Mouse (Mus musculus): ENCODE results near the gene Eif1ad. TPM values are rescaled to one million over a fixed set of nuclear protein-coding genes. Genes with fewer than 3 reads are reported as not detected.

Eif1ad gene
- 23.0 TPM for polyA plus RNA-seq (2014; fragmentation: Illumina TruSeq; extraction: RNeasy Lipid Tissue Mini Kit (QIAGEN cat#74804); ENCODE audit: low read depth, low replicate concordance)

DNA sequence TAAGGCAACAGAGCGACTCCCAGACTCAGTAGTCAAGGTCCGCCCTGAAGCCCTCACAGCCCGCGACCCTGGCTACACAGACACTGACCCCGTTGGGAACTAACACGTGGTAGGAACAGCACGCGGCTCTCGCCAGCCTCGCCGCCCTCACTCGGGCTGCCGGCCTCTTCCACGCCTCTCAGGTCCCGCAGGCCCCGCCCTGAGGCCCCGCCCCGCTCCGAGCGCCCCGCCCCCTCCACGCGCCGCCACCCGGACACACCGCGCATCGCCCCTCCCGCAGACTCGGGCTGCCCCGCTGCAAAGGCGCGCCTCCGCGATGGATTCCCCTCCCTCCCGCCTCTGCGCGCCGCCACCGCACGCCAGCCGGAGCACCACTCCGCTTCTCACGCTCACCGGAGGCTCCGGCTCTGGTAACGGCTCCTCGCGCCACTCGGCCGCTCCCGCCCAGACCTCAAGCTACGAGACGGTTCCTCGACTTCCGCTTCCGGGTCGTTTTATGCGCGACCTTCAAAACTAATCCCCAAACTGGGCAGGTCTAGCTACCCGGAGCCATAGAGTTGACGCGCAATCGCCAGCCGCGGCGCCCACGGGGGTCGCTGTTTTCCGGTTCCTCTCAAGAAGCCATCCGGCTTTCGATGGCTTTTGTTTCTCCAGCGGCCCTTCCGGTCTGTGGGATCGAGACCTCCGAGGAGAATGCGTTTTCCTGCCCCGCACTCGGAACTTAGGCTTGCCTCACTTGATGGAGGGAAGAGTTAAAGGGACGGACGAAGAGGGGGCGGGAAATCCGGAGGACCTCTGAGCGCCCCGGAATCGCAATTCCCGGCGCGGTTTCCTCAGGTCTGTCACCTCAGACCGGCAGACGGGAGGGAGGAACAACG is at the start of gene Eif1ad:
Gene Eif1ad (plus strand): TSS at position 567 of the 878 bp plus-strand sequence.

DNA sequence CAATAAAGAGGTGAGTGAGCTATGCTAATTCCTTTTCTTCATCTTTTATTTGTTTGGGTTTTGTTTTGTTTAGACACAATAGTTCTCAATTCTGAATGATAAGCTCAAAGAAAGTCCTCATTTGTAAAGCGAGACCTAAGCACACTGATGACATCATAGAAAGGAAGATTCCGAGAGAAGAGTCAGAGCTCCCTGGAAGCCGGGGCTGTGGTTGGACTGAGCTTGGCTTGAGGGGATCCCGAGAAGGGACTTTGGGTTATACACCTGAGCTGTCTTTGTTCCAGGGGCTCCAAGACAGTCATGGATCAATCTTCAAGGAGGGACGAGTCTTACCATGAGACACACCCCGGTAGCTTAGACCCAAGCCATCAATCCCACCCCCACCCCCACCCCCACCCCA is 31.1 kb upstream of the Eif1ad start, which contains the start of gene Catsper1:
Gene Catsper1 (plus strand): TSS at position 301 of the 400 bp plus-strand sequence.

DNA sequence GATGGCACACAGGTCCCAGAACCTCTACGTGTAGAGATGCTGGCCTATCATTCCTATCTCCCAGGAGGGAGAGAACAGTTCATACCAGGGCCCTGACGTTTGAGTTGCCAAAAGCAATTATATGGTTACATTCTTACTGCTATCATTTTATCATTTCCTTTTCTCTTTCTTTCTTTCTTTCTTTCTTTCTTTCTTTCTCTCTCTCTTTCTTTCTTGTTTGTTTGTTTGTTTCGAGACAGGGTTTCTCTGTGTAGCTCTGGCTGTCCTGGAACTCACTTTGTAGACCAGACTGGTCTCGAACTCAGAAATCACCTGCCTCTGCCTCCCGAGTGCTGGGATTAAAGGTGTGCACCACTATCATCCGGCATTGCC is 17.1 kb upstream of the Eif1ad start, which contains the start of gene Cst6:
Gene Cst6 (minus strand): TSS at position 73 of the 372 bp plus-strand sequence.

GRCm38 (mm10) chr19:5367053-5367359 is 465 bp downstream of the Eif1ad start, which contains the start of gene Banf1:
Gene Banf1 (minus strand): TSS chr19:5367168.

GRCm38 (mm10) chr19:5388588-5389242 is 22.2 kb downstream of the Eif1ad start, which contains the start of gene Sart1:
Gene Sart1 (minus strand): TSS chr19:5388703.

DNA sequence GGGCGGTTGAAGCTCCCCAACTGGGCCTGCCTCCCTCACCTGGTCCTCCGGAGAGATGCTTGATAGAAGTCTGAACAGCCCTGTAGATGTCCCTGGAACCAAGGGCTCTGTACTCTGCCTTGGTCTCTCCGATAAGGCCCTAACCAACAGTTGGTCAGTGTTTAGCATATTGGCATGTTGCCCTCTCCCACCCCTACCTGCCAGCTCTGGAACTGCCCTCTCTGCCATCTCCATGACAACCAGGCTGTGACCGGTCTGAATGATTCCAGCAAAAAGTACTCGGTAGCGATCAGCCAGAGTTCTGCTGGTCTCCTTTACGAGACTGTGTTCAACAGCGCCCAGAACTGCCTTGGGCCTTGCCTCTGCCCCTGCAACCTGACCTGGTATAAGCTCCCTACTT is 35.8 kb downstream of the Eif1ad start, which contains the start of gene Tsga10ip:
Gene Tsga10ip (minus strand): TSS at position 234 of the 400 bp plus-strand sequence.

Other genes with a start within 250 kb of the Eif1ad start
- 41.4 TPM for gene Klc2, start 248.2 kb upstream of the Eif1ad start, polyA plus RNA-seq (2014; fragmentation: Illumina TruSeq; extraction: RNeasy Lipid Tissue Mini Kit (QIAGEN cat#74804); ENCODE audit: low read depth, low replicate concordance)
- 19.3 TPM for gene Pacs1, start 93.6 kb upstream of the Eif1ad start, polyA plus RNA-seq (2014; fragmentation: Illumina TruSeq; extraction: RNeasy Lipid Tissue Mini Kit (QIAGEN cat#74804); ENCODE audit: low read depth, low replicate concordance)
- gene Sf3b2, start 71.3 kb upstream of the Eif1ad start, polyA plus RNA-seq (2014; fragmentation: Illumina TruSeq; extraction: RNeasy Lipid Tissue Mini Kit (QIAGEN cat#74804); ENCODE audit: low read depth, low replicate concordance) = 111 TPM
- 16.3 TPM for gene Gal3st3, start 68.4 kb upstream of the Eif1ad start, polyA plus RNA-seq (2014; fragmentation: Illumina TruSeq; extraction: RNeasy Lipid Tissue Mini Kit (QIAGEN cat#74804); ENCODE audit: low read depth, low replicate concordance)
- not detected for gene Catsper1, start 31.0 kb upstream of the Eif1ad start, polyA plus RNA-seq (2014; fragmentation: Illumina TruSeq; extraction: RNeasy Lipid Tissue Mini Kit (QIAGEN cat#74804); ENCODE audit: low read depth, low replicate concordance)
- 5.7 TPM for gene Cst6, start 17.2 kb upstream of the Eif1ad start, polyA plus RNA-seq (2014; fragmentation: Illumina TruSeq; extraction: RNeasy Lipid Tissue Mini Kit (QIAGEN cat#74804); ENCODE audit: low read depth, low replicate concordance)
- gene Banf1, start 427 bp downstream of the Eif1ad start, polyA plus RNA-seq (2014; fragmentation: Illumina TruSeq; extraction: RNeasy Lipid Tissue Mini Kit (QIAGEN cat#74804); ENCODE audit: low read depth, low replicate concordance) = 122 TPM
- gene Sart1, start 22.0 kb downstream of the Eif1ad start, polyA plus RNA-seq (2014; fragmentation: Illumina TruSeq; extraction: RNeasy Lipid Tissue Mini Kit (QIAGEN cat#74804); ENCODE audit: low read depth, low replicate concordance) = 43.7 TPM
- not detected for gene Tsga10ip, start 35.8 kb downstream of the Eif1ad start, polyA plus RNA-seq (2014; fragmentation: Illumina TruSeq; extraction: RNeasy Lipid Tissue Mini Kit (QIAGEN cat#74804); ENCODE audit: low read depth, low replicate concordance)
- gene Drap1, start 58.2 kb downstream of the Eif1ad start, polyA plus RNA-seq (2014; fragmentation: Illumina TruSeq; extraction: RNeasy Lipid Tissue Mini Kit (QIAGEN cat#74804); ENCODE audit: low read depth, low replicate concordance) = 391 TPM
- gene AI837181, start 58.4 kb downstream of the Eif1ad start, polyA plus RNA-seq (2014; fragmentation: Illumina TruSeq; extraction: RNeasy Lipid Tissue Mini Kit (QIAGEN cat#74804); ENCODE audit: low read depth, low replicate concordance) = 33.9 TPM
- gene Fosl1, start 80.8 kb downstream of the Eif1ad start, polyA plus RNA-seq (2014; fragmentation: Illumina TruSeq; extraction: RNeasy Lipid Tissue Mini Kit (QIAGEN cat#74804); ENCODE audit: low read depth, low replicate concordance) = not detected
- 6.9 TPM for gene Ccdc85b, start 91.2 kb downstream of the Eif1ad start, polyA plus RNA-seq (2014; fragmentation: Illumina TruSeq; extraction: RNeasy Lipid Tissue Mini Kit (QIAGEN cat#74804); ENCODE audit: low read depth, low replicate concordance)
- gene Fibp, start 93.9 kb downstream of the Eif1ad start, polyA plus RNA-seq (2014; fragmentation: Illumina TruSeq; extraction: RNeasy Lipid Tissue Mini Kit (QIAGEN cat#74804); ENCODE audit: low read depth, low replicate concordance) = 44.4 TPM
- gene Ctsw, start 101.8 kb downstream of the Eif1ad start, polyA plus RNA-seq (2014; fragmentation: Illumina TruSeq; extraction: RNeasy Lipid Tissue Mini Kit (QIAGEN cat#74804); ENCODE audit: low read depth, low replicate concordance) = not detected
- gene Efemp2, start 107.2 kb downstream of the Eif1ad start, polyA plus RNA-seq (2014; fragmentation: Illumina TruSeq; extraction: RNeasy Lipid Tissue Mini Kit (QIAGEN cat#74804); ENCODE audit: low read depth, low replicate concordance) = 14.6 TPM
- 33.4 TPM for gene Mus81, start 121.7 kb downstream of the Eif1ad start, polyA plus RNA-seq (2014; fragmentation: Illumina TruSeq; extraction: RNeasy Lipid Tissue Mini Kit (QIAGEN cat#74804); ENCODE audit: low read depth, low replicate concordance)
- 173 TPM for gene Cfl1, start 123.7 kb downstream of the Eif1ad start, polyA plus RNA-seq (2014; fragmentation: Illumina TruSeq; extraction: RNeasy Lipid Tissue Mini Kit (QIAGEN cat#74804); ENCODE audit: low read depth, low replicate concordance)
- gene 1700020D05Rik, start 137.0 kb downstream of the Eif1ad start, polyA plus RNA-seq (2014; fragmentation: Illumina TruSeq; extraction: RNeasy Lipid Tissue Mini Kit (QIAGEN cat#74804); ENCODE audit: low read depth, low replicate concordance) = 1.8 TPM
- gene Snx32, start 143.8 kb downstream of the Eif1ad start, polyA plus RNA-seq (2014; fragmentation: Illumina TruSeq; extraction: RNeasy Lipid Tissue Mini Kit (QIAGEN cat#74804); ENCODE audit: low read depth, low replicate concordance) = 10.1 TPM
- gene Ovol1, start 193.9 kb downstream of the Eif1ad start, polyA plus RNA-seq (2014; fragmentation: Illumina TruSeq; extraction: RNeasy Lipid Tissue Mini Kit (QIAGEN cat#74804); ENCODE audit: low read depth, low replicate concordance) = not detected
- gene Ap5b1, start 201.3 kb downstream of the Eif1ad start, polyA plus RNA-seq (2014; fragmentation: Illumina TruSeq; extraction: RNeasy Lipid Tissue Mini Kit (QIAGEN cat#74804); ENCODE audit: low read depth, low replicate concordance) = 1.9 TPM
- 28.9 TPM for gene Rnaseh2c, start 235.1 kb downstream of the Eif1ad start, polyA plus RNA-seq (2014; fragmentation: Illumina TruSeq; extraction: RNeasy Lipid Tissue Mini Kit (QIAGEN cat#74804); ENCODE audit: low read depth, low replicate concordance)
- 30.9 TPM for gene Kat5, start 243.5 kb downstream of the Eif1ad start, polyA plus RNA-seq (2014; fragmentation: Illumina TruSeq; extraction: RNeasy Lipid Tissue Mini Kit (QIAGEN cat#74804); ENCODE audit: low read depth, low replicate concordance)